Mouse (Mus musculus) intestine, embryonic 14.5 days (tissue): ENCODE results near the gene Map3k21. TPM values are rescaled to one million over a fixed set of nuclear protein-coding genes. Genes with fewer than 3 reads are reported as not detected.

Experiments used
- ATAC-seq: fragments of 200-750 bp; cut with Nextera tagmentation; replicated peaks from 2 replicates; pipeline ENCODE4 v1.8.0; 2017; ENCODE audit warnings: low read depth, moderate number of reproducible peaks, moderate TSS enrichment, moderate library complexity; ENCODE audit not compliant: low FRiP score, low TSS enrichment
- DNase-seq: peaks from one replicate; pipeline ENCODE4 v3.0.0-alpha.2; 2018; ENCODE audit warnings: low spot score
- H3K27ac ChIP-seq: fragments of 300-500 bp; sonication (generic); 2 replicates; pipeline ENCODE4 v1.5.1; 2014; ENCODE audit warnings: low read depth, mild to moderate bottlenecking, control low read depth
- H3K27me3 ChIP-seq: fragments of 300-500 bp; sonication (generic); replicated peaks from 2 replicates; pipeline ENCODE4 v1.6.1; 2014; ENCODE audit warnings: low read length, control low read depth; ENCODE audit not compliant: control insufficient read depth, insufficient read depth
- H3K36me3 ChIP-seq: fragments of 300-500 bp; sonication (generic); 2 replicates; pipeline ENCODE4 v1.6.1; 2014; ENCODE audit warnings: low read length, control low read depth; ENCODE audit not compliant: control insufficient read depth, insufficient read depth
- H3K4me1 ChIP-seq: fragments of 300-500 bp; sonication (generic); replicated peaks from 2 replicates; pipeline ENCODE4 v1.6.1; 2014; ENCODE audit warnings: low read length, control low read depth, mixed read lengths; ENCODE audit not compliant: control insufficient read depth, insufficient read depth
- H3K4me2 ChIP-seq: fragments of 300-500 bp; sonication (generic); 2 replicates; pipeline ENCODE4 v1.6.1; 2014; ENCODE audit warnings: low read length
- H3K4me3 ChIP-seq: fragments of 300-500 bp; sonication (generic); 2 replicates; pipeline ENCODE4 v1.5.1; 2014; ENCODE audit warnings: low read depth, low read length, control low read depth, mixed read lengths
- H3K9ac ChIP-seq: fragments of 300-500 bp; sonication (generic); 2 replicates; pipeline ENCODE4 v1.6.1; 2014; ENCODE audit warnings: mild to moderate bottlenecking, low read length
- H3K9me3 ChIP-seq: fragments of 300-500 bp; sonication (generic); 2 replicates; pipeline ENCODE4 v1.6.1; 2016; ENCODE audit warnings: low read length, control low read depth; ENCODE audit not compliant: control insufficient read depth
- WGBS: fragments of 180-500 bp; shearing (Covaris S2); extraction: QIAGEN DNeasy Blood & Tissue Kit; methylation state at CpG from one replicate; pipeline ENCODE4 v1.1.7; 2014; 5-methylcytosine and 5-hydroxymethylcytosine counted together
- polyA plus RNA-seq: library from polyadenylated mRNA; unstranded; fragments of >200 nt; fragmentation: Nextera tagmentation; extraction: Ambion mirVana; gene quantifications from 2 replicates; pipeline ENCODE4 v1.2.1, GENCODE M21; 2014

Map3k21 gene
- polyA plus RNA-seq, 1 experiment from 2014 or later = 3.9 TPM

DNA sequence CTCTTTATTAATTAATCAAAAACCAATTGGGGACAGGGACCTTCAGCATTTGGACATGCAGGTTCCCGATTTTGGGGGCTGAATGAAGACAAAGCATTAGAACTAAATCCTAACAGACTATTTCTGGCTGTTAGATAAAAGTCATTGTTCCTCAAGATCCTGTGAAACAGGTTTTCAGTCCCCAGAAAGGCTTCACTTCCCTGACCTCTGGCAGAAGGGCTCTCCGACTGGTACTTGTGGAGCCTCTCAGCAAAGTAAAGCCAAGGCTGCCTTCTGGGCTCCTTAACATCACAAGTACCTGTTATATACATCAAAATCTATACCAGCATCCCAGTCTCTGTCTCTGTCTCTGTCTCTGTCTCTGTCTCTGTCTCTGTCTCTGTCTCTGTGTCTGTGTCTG, 4.9 kb upstream of the Map3k21 start:
- Histone ChIP-seq H3K27ac (no peak overlapping the region), H3K9me3 (no peaks in the 10 kb centered on the region), H3K9ac (no peak overlapping the region), H3K4me1 (no peaks in the 10 kb centered on the region; the same call in 1 of the 2 replicates), H3K36me3 (no peaks in the 10 kb centered on the region), H3K27me3 (peaks cover 23% of the 10 kb centered on the region), H3K4me2 (no peak overlapping the region), H3K4me3 (no peak overlapping the region)
- WGBS = 66% methylated on average over 2 of the region's 2 CpGs
- ATAC-seq (no peak), DNase-seq (no peak)

DNA sequence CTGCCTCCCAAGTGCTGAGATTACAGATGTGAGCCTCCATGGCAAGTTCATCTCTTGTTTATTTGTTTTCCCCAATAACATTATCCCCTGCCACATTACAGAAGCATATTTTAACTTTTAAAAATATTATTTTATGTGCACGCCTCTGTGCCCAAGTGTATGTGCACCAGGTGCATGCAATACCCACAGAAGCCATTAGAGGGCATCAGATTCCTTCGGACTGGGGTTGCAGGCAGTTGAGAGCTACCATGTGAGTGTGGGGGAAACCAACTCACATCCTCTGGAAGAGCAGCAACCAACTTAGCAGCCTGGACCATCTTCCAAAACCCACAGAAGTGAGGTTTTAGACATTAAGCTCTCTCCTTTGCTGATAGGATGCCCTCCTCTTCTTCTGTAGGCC, 2.9 kb upstream of the Map3k21 start:
- H3K4me1 ChIP-seq = no peaks in the 10 kb centered on the region; the same call in 1 of the 2 replicates
- 82% methylated on average over 2 of the region's 2 CpGs for WGBS
- no peak overlapping the region for H3K4me3 ChIP-seq
- DNase-seq (no peak), ATAC-seq (no peak)
- no peak overlapping the region for H3K27ac ChIP-seq
- peaks cover 43% of the 10 kb centered on the region for H3K27me3 ChIP-seq
- no peaks in the 10 kb centered on the region for H3K9me3 ChIP-seq
- no peaks in the 10 kb centered on the region for H3K36me3 ChIP-seq
- H3K4me2 ChIP-seq = no peak overlapping the region
- no peak overlapping the region for H3K9ac ChIP-seq

DNA sequence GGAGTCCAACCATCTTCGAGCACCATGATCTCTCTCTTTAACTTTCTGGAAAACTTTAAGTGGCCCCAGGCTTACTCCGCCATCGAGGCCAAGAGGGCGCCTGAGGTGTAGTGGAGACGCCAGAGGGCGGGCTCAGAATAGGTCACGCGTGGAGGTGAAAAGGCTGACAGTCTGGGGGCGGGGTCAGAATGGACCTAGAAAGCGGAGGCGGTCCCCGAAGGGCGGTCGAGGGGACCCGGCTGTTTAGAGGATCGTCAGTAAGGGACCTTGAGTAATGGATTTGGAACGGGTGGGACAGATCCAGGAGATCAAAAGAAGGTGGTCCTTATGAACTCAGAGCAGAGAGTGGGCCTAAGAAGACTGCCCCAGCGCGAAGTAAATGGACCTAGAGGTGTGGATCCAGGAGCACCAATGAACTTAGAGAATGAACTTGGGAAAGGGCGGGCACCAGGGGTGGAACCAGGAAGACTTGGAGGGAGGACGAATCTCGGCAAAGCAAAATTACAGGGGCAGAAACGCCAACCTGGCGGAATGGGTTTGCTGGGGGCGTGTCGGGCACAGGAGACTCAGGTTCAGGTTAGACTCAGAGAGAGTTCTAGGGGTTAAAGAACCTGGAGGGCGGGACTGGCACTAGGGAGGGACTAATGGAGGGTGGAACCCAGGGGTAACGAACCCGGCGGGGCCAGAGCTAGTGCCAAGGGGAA, 437 bp upstream of the Map3k21 start:
- Histone ChIP-seq H3K9ac (no peak overlapping the region), H3K4me3 (peak overlapping the region; percentile 54), H3K27me3 (peaks cover 55% of the 10 kb centered on the region), H3K36me3 (no peaks in the 10 kb centered on the region), H3K27ac (no peak overlapping the region), H3K9me3 (no peaks in the 10 kb centered on the region), H3K4me1 (no peaks in the 10 kb centered on the region; the same call in 1 of the 2 replicates), H3K4me2 (peak overlapping the region; percentile 94)
- WGBS = 4% methylated on average over 30 of the region's 30 CpGs
- DNase-seq = no peak
- ATAC-seq = peak; percentile 90

DNA sequence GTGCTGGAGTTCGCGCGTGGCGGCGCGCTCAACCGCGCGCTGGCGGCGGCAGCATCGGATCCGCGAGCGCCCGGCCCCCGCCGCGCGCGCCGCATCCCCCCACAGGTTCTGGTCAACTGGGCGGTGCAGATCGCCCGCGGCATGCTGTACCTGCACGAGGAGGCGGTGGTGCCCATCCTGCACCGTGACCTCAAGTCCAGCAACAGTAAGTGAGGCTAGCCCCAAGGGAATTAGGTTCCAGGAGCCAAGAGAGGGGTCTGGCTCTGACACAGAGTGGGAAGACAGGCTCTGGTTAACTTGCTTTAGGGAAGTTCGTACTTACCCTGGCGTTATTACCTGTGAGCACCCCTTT, 955 bp downstream of the Map3k21 start:
- WGBS = 2% methylated on average over 31 of the region's 31 CpGs
- no peak overlapping the region for H3K27ac ChIP-seq
- peak overlapping the region; percentile 54 for H3K4me3 ChIP-seq
- H3K9me3 ChIP-seq = no peaks in the 10 kb centered on the region
- peak overlapping the region; percentile 52 for H3K9ac ChIP-seq
- H3K4me1 ChIP-seq = peaks cover 2% of the 10 kb centered on the region; the same call in 1 of the 2 replicates
- DNase-seq = no peak
- no peak for ATAC-seq
- H3K27me3 ChIP-seq = peaks cover 55% of the 10 kb centered on the region
- peak overlapping the region; percentile 94 for H3K4me2 ChIP-seq
- H3K36me3 ChIP-seq = no peaks in the 10 kb centered on the region

DNA sequence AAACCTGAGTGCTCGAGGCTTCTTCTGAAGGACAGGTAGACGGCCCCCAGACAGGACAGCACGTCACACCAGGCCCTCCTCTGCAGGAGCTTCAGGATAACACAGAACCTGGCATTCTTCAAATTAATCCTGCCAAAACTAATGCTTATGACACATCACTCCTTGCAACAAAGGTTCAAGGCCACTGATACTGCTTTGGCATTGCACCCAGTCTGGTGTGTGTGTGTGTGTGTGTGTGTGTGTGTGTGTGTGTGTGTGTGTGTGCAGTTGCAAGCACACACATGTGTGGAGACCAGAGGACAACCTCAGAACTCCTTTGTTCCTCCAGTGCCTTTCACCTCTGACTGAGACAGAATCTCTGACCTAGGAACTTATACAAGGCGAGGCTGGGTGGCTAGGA, 3.0 kb downstream of the Map3k21 start:
- Histone ChIP-seq H3K4me3 (no peak overlapping the region), H3K27ac (no peak overlapping the region), H3K9ac (no peak overlapping the region), H3K36me3 (no peaks in the 10 kb centered on the region), H3K27me3 (peaks cover 52% of the 10 kb centered on the region), H3K4me2 (peak overlapping the region; percentile 94; the same call in 1 of the 2 replicates), H3K4me1 (peaks cover 6% of the 10 kb centered on the region; the same call in 1 of the 2 replicates), H3K9me3 (no peaks in the 10 kb centered on the region)
- DNase-seq = no peak
- no peak for ATAC-seq
- WGBS = 68% methylated on average over 4 of the region's 4 CpGs

DNA sequence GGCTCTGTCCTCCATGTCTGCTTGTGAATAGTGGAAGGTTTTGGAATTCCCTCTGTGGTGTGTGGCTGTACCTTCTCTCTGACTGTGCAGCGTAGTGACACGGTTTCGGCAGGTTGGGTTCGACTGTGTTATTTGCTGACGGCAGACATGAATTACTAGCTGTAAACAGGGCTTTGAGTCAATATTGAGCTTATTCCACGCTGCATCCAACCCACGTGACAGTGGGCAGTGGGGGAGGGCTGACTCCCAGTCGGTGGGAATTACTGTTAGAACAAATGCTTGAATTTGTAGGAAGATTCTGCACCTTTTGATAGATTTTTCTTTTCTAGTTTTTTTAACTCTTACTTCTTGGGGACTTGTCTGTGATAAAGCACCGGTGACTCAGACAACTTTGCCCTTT, 4.1 kb downstream of the Map3k21 start:
- Histone ChIP-seq H3K4me2 (no peak overlapping the region), H3K4me3 (no peak overlapping the region), H3K36me3 (no peaks in the 10 kb centered on the region), H3K27ac (no peak overlapping the region), H3K9me3 (no peaks in the 10 kb centered on the region), H3K9ac (no peak overlapping the region), H3K4me1 (peaks cover 6% of the 10 kb centered on the region; the same call in 1 of the 2 replicates), H3K27me3 (peaks cover 41% of the 10 kb centered on the region)
- WGBS = 58% methylated on average over 9 of the region's 9 CpGs
- no peak for ATAC-seq
- DNase-seq = no peak

DNA sequence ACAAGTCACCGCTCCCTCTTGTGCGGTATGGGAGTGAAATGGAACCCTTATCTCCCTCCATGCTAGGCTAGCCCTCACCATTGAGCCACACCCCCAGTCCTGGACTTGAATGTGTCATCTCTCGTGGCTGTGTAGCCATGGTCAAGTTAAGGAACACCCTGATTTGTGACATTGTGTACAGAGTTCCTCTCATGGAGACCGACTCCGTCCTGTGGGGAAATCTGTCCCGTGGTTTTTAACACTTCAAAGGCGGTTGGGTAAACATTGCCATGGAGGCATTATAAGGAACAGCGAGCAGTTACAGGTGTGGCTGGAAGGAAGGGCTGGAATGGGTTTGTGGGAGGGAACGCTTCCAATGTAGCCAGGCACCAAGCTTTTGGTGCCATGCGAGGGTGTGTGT, 6.8 kb downstream of the Map3k21 start:
- no peak overlapping the region for H3K4me2 ChIP-seq
- no peak overlapping the region for H3K9ac ChIP-seq
- no peaks in the 10 kb centered on the region for H3K36me3 ChIP-seq
- H3K27me3 ChIP-seq = peaks cover 15% of the 10 kb centered on the region
- no peak overlapping the region for H3K4me3 ChIP-seq
- WGBS = 54% methylated on average over 10 of the region's 10 CpGs
- ATAC-seq (peak; percentile 65), DNase-seq (peak; percentile 62)
- H3K27ac ChIP-seq = 0 out of 2 replicates have a peak overlapping the region, but pooled peaks have one; percentile 14
- 0 out of 2 replicates have a peak, but pooled peaks cover 11% of the 10 kb centered on the region for H3K4me1 ChIP-seq
- no peaks in the 10 kb centered on the region for H3K9me3 ChIP-seq

DNA sequence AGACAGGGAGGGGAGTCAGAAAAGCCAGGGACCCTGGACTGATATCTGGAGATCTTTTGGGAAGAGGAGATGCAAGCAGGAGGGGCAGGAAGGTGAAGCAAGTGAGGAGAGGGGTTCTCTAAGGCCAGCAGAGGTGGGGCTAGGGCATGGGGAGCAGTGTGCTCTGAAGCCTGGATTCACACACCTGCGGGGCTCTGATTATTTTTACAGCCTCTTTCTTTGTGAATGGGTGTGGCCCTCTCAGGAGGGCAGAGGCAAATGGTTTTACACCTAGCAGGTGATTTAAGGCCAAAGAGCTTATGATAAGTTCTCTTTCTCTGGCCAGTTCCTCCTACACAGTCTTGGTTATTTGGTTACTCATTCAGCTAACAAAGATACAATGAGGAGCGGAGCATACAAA, 8.5 kb downstream of the Map3k21 start:
- H3K27ac ChIP-seq = peak overlapping the region; percentile 74
- DNase-seq (no peak), ATAC-seq (peak; percentile 37; the same call in 1 of the 2 replicates)
- no peak overlapping the region for H3K9ac ChIP-seq
- 0 out of 2 replicates have a peak, but pooled peaks cover 11% of the 10 kb centered on the region for H3K4me1 ChIP-seq
- 66% methylated on average over 2 of the region's 2 CpGs for WGBS
- no peak overlapping the region for H3K4me3 ChIP-seq
- H3K9me3 ChIP-seq = no peaks in the 10 kb centered on the region
- H3K4me2 ChIP-seq = no peak overlapping the region
- H3K36me3 ChIP-seq = no peaks in the 10 kb centered on the region
- H3K27me3 ChIP-seq = no peaks in the 10 kb centered on the region

DNA sequence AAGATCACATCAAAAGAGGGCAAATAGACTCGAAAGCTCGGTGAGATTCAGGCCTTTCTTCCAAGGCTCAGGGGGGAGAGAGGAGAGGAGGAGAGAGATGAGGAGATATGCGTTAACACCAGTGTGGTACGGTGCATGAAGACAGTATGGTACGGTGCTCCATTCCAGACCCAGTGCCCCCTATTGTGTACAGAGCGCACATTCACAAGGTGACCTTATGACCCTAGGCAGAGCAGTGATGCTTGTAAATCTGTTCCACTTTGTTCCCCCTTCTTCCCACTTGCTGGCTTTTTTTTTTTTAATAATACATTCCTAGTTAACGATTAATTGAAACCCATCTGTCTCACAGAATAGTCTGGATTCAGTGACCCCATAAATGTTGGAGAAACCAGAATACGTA, 9.3 kb downstream of the Map3k21 start:
- H3K27me3 ChIP-seq = no peaks in the 10 kb centered on the region
- peak overlapping the region; percentile 74 for H3K27ac ChIP-seq
- H3K4me1 ChIP-seq = 0 out of 2 replicates have a peak, but pooled peaks cover 11% of the 10 kb centered on the region
- H3K4me3 ChIP-seq = no peak overlapping the region
- H3K9ac ChIP-seq = no peak overlapping the region
- H3K9me3 ChIP-seq = no peaks in the 10 kb centered on the region
- DNase-seq = no peak
- whole genome bisulfite sequencing = 47% methylated on average over 8 of the region's 8 CpGs
- no peaks in the 10 kb centered on the region for H3K36me3 ChIP-seq
- no peak for ATAC-seq
- peak overlapping the region; percentile 0; the same call in 1 of the 2 replicates for H3K4me2 ChIP-seq
